Mouse (Mus musculus) liver, adult 2 months (tissue): ENCODE results near the gene Ryr3. TPM values are rescaled to one million over a fixed set of nuclear protein-coding genes. Genes with fewer than 3 reads are reported as not detected.
A peak's percentile ranks its signal among the peaks of the same experiment; 100 is the strongest.

Experiments
- DNase-seq: peaks from one replicate; pipeline ENCODE4 v3.0.0-alpha.2; 2011; ENCODE audit warnings: low read depth, low spot score; ENCODE audit errors: extremely low read depth
- H3K27ac ChIP-seq: fragments of 200-500 bp; replicated peaks from 2 replicates; pipeline ENCODE4 v1.5.1; 2012; ENCODE audit warnings: low read depth, mild to moderate bottlenecking, control low read depth, inconsistent platforms, low read length; ENCODE audit not compliant: insufficient read depth
- H3K27me3 ChIP-seq: fragments of 200-500 bp; 2 replicates; pipeline ENCODE4 v1.6.1; 2012; ENCODE audit warnings: mild to moderate bottlenecking, moderate library complexity, low read length, inconsistent platforms; ENCODE audit not compliant: control insufficient read depth, insufficient read depth
- H3K36me3 ChIP-seq: fragments of 200-500 bp; 2 replicates; pipeline ENCODE4 v1.6.1; 2012; ENCODE audit warnings: low read length, inconsistent platforms; ENCODE audit not compliant: control insufficient read depth, insufficient read depth
- H3K4me1 ChIP-seq: fragments of 200-500 bp; 2 replicates; pipeline ENCODE4 v1.6.1; 2011; ENCODE audit warnings: low read length; ENCODE audit not compliant: control insufficient read depth, insufficient read depth
- H3K4me3 ChIP-seq: fragments of 200-500 bp; 2 replicates; pipeline ENCODE4 v1.5.1; 2011; ENCODE audit warnings: low read depth, mild to moderate bottlenecking, control low read depth, low read length, moderate library complexity; ENCODE audit not compliant: insufficient read depth
- H3K79me2 ChIP-seq: fragments of 200-500 bp; 2 replicates; pipeline ENCODE4 v1.6.1; 2012; ENCODE audit warnings: inconsistent platforms, mild to moderate bottlenecking, low read length, moderate library complexity; ENCODE audit not compliant: control insufficient read depth, insufficient read depth
- H3K9ac ChIP-seq: fragments of 200-500 bp; 2 replicates; pipeline ENCODE4 v1.6.1; 2012; ENCODE audit warnings: low read depth, mild to moderate bottlenecking, control low read depth, inconsistent platforms, low read length
- CTCF ChIP-seq: fragments of 200-500 bp; IDR thresholded peaks from 2 replicates; pipeline ENCODE4 v1.5.1; 2011; ENCODE audit warnings: low read depth, low read length, control low read depth
- POLR2A ChIP-seq: fragments of 200-500 bp; IDR thresholded peaks from 2 replicates; pipeline ENCODE4 v1.6.1; 2011; ENCODE audit warnings: low read length, control low read depth; ENCODE audit not compliant: insufficient read depth; ENCODE audit errors: extremely low read depth
- WGBS: fragments of 180-500 bp; shearing (Covaris S2); methylation state at CpG from one replicate; pipeline ENCODE4 v1.1.7; 2018; 5-methylcytosine and 5-hydroxymethylcytosine counted together
- polyA plus RNA-seq: library from polyadenylated mRNA; depleted of rRNA; stranded (reverse); fragments of >200 nt; gene quantifications from 2 replicates; pipeline ENCODE4 v1.2.3, GENCODE M21; 2012
- total RNA-seq: library from RNA; depleted of rRNA; stranded (reverse); fragments of >200 nt; gene quantifications from 2 replicates; pipeline ENCODE4 v1.2.3, GENCODE M21; 2014

Gene Ryr3
- total and polyA plus RNA-seq, 2 experiments, result under 0.01 TPM; not detected in 1

- TF ChIP-seq POLR2A (no peak), CTCF (no peak)
- Histone ChIP-seq H3K27ac (no peak overlapping the region), H3K36me3 (no peaks in the 10 kb centered on the region), H3K79me2 (no peaks in the 10 kb centered on the region; the same call in 1 of the 2 replicates), H3K27me3 (no peaks in the 10 kb centered on the region), H3K4me1 (peaks cover 11% of the 10 kb centered on the region), H3K4me3 (no peak overlapping the region), H3K9ac (no peak overlapping the region)
- 25% methylated on average over 1 of the region's 1 CpGs for whole genome bisulfite sequencing
- no peak for DNase-seq
Observed at GRCm38 (mm10) chr2:112597064-112597463, 619.8 kb downstream of the Ryr3 start.

GRCm38 (mm10) chr2:112596415-112596814 lies 620.5 kb downstream of the Ryr3 start:
- no peak overlapping the region for H3K27ac ChIP-seq
- WGBS, result 58% methylated on average over 5 of the region's 5 CpGs
- H3K9ac ChIP-seq, result no peak overlapping the region
- no peaks in the 10 kb centered on the region for H3K27me3 ChIP-seq
- no peaks in the 10 kb centered on the region; the same call in 1 of the 2 replicates for H3K79me2 ChIP-seq
- DNase-seq, result peak; percentile 11
- no peak overlapping the region for H3K4me3 ChIP-seq
- TF ChIP-seq POLR2A, result no peak
- TF ChIP-seq CTCF, result no peak
- H3K4me1 ChIP-seq, result peaks cover 14% of the 10 kb centered on the region
- no peaks in the 10 kb centered on the region for H3K36me3 ChIP-seq

- H3K27me3 ChIP-seq, result no peaks in the 10 kb centered on the region
- TF ChIP-seq CTCF (no peak), POLR2A (no peak)
- no peaks in the 10 kb centered on the region for H3K36me3 ChIP-seq
- no peak overlapping the region for H3K9ac ChIP-seq
- H3K4me1 ChIP-seq, result peaks cover 16% of the 10 kb centered on the region
- no peak overlapping the region for H3K4me3 ChIP-seq
- H3K27ac ChIP-seq, result no peak overlapping the region
- no peaks in the 10 kb centered on the region; the same call in 1 of the 2 replicates for H3K79me2 ChIP-seq
- WGBS, result 85% methylated on average over 3 of the region's 3 CpGs
- no peak for DNase-seq
Observed at GRCm38 (mm10) chr2:112595807-112596206, 621.1 kb downstream of the Ryr3 start.

- H3K4me1 ChIP-seq, result peaks cover 16% of the 10 kb centered on the region
- 91% methylated on average over 2 of the region's 2 CpGs for WGBS
- H3K79me2 ChIP-seq, result no peaks in the 10 kb centered on the region; the same call in 1 of the 2 replicates
- no peak for TF ChIP-seq CTCF
- TF ChIP-seq POLR2A, result no peak
- H3K36me3 ChIP-seq, result no peaks in the 10 kb centered on the region
- no peak overlapping the region for H3K27ac ChIP-seq
- no peak overlapping the region for H3K9ac ChIP-seq
- H3K27me3 ChIP-seq, result no peaks in the 10 kb centered on the region
- H3K4me3 ChIP-seq, result no peak overlapping the region
- no peak for DNase-seq
Observed at GRCm38 (mm10) chr2:112593781-112594180, 623.1 kb downstream of the Ryr3 start.

- WGBS, result 26% methylated on average over 2 of the region's 2 CpGs
- peak; percentile 37 for DNase-seq
- TF ChIP-seq POLR2A, result no peak
- no peak for TF ChIP-seq CTCF
- Histone ChIP-seq H3K79me2 (no peaks in the 10 kb centered on the region; the same call in 1 of the 2 replicates), H3K27ac (no peak overlapping the region), H3K4me1 (peaks cover 16% of the 10 kb centered on the region), H3K4me3 (no peak overlapping the region), H3K9ac (no peak overlapping the region), H3K36me3 (no peaks in the 10 kb centered on the region), H3K27me3 (no peaks in the 10 kb centered on the region)
Observed at GRCm38 (mm10) chr2:112593322-112593721, 623.6 kb downstream of the Ryr3 start.

- H3K9ac ChIP-seq, result peak overlapping the region; percentile 43; the same call in 1 of the 2 replicates
- DNase-seq, result peak; percentile 44
- no peaks in the 10 kb centered on the region; the same call in 1 of the 2 replicates for H3K79me2 ChIP-seq
- H3K27ac ChIP-seq, result no peak overlapping the region
- H3K36me3 ChIP-seq, result no peaks in the 10 kb centered on the region
- no peaks in the 10 kb centered on the region for H3K27me3 ChIP-seq
- whole genome bisulfite sequencing, result 39% methylated on average over 6 of the region's 6 CpGs
- no peak overlapping the region for H3K4me3 ChIP-seq
- peaks cover 16% of the 10 kb centered on the region for H3K4me1 ChIP-seq
- no peak for TF ChIP-seq POLR2A
- no peak for TF ChIP-seq CTCF
Observed at GRCm38 (mm10) chr2:112591451-112591871, 625.4 kb downstream of the Ryr3 start.
